Mouse (Mus musculus): ENCODE results near the gene Kap. TPM values are rescaled to one million over a fixed set of nuclear protein-coding genes. Genes with fewer than 3 reads are reported as not detected.
"Not testable (repeated sequence)": the region's sequence is repeated elsewhere in the genome, so short reads cannot be mapped to it uniquely, and the experiment has no call there.

Kap gene
- polyA plus RNA-seq, 1 experiment from 2014 or later: not detected

DNA sequence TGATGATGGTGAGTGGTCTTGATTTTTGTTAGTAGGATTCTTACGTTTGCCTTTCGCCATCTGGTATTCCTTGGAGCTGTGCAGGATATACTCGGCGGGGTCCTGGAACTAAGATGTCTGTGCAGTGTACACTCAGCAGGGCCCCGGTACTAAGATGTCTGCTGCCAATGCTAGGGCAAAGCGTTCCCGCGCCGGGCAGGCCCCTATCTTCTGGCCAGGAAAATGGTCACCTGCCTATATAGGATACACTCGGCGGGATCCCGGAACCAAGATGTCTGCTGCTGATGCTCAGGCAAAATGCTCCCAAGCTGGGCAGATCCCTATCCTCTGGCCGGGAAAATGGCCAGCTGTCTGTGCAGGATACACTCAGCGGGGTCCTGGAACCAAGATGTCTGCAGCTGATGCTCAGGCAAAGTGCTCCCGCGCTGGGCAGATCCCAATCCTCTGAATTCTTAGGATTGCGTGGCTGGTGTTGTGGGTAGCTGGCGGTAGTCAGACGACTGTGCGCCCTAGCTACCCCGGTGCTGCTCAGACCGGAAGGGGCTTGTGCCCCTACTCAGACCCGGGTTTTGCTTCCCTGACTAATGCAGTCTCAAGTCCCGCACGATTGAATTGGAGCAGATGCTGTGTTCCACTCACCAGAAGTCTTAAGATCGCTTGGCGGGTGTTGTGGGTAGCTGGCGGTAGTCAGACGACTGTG is 15.1 kb downstream of the Kap start:
- H3K27me3 ChIP-seq (replicated peaks; ENCODE audit: control insufficient read depth, insufficient read depth, low read length); H3K4me1 ChIP-seq (ENCODE audit: control insufficient read depth, insufficient read depth, low read length); H3K4me3 ChIP-seq (ENCODE audit: low read length); H3K36me3 ChIP-seq (ENCODE audit: control insufficient read depth, insufficient read depth, low read length); H3K4me2 ChIP-seq (ENCODE audit: low read depth, low read length); H3K9ac ChIP-seq (ENCODE audit: low read depth, low read length); ATAC-seq; H3K9me3 ChIP-seq (ENCODE audit: control insufficient read depth, low read length); H3K27ac ChIP-seq (ENCODE audit: low read length): not testable (repeated sequence)
- WGBS: 82% methylated on average over 29 of the region's 29 CpGs

DNA sequence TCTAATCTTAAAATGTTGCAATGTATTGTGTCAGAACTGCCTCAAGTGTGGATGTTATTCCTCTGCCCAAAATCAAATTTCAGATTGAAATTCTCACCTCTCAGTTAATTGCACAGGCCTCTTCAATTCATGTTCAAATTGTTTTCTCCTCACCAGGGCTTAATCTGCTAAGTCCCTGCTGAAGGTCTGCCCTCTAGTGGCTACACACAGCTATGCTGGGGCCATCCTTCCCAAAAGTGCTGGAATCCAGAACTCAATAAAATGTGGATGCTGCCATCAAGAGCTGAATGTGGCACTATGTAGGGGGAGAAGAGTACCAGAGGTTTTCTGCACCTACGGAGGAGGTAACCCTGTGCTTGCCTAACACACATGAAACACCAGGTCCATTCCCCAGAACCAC is 41.2 kb downstream of the Kap start:
- H3K36me3 ChIP-seq (ENCODE audit: control insufficient read depth, insufficient read depth, low read length): no peaks in the 10 kb centered on the region
- no peak overlapping the region for H3K4me2 ChIP-seq (ENCODE audit: low read depth, low read length)
- H3K9ac ChIP-seq (ENCODE audit: low read depth, low read length): no peak overlapping the region
- 48% methylated on average over 1 of the region's 1 CpGs for WGBS
- no peaks in the 10 kb centered on the region for H3K9me3 ChIP-seq (ENCODE audit: control insufficient read depth, low read length)
- no peaks in the 10 kb centered on the region for H3K4me1 ChIP-seq (ENCODE audit: control insufficient read depth, insufficient read depth, low read length)
- no peak overlapping the region for H3K4me3 ChIP-seq (ENCODE audit: low read length)
- no peaks in the 10 kb centered on the region for H3K27me3 ChIP-seq (replicated peaks; ENCODE audit: control insufficient read depth, insufficient read depth, low read length)
- ATAC-seq: no peak
- no peak overlapping the region for H3K27ac ChIP-seq (ENCODE audit: low read length)

Other genes starting within 250 kb of the Kap start
- 10.4 and 10.5 TPM in 2 replicates for gene Etv6, start 181.9 kb upstream of the Kap start, polyA plus RNA-seq (2015; fragmentation: Nextera tagmentation; extraction: Ambion mirVana)

Measured in intestine, embryonic 16.5 days (tissue).